Comparison of ENCODE assay signal across 8 mouse cellular contexts in genomic region chr8:71558071-71558957, GRCm38 (mm10). TPM values are rescaled to one million over a fixed set of nuclear protein-coding genes. Genes with fewer than 3 reads are reported as not detected.
DNase-seq lines count a peak whose midpoint lies in the region; ATAC-seq and TF ChIP-seq lines count a peak whose summit lies in the region.

Tmem221 (minus strand) TSS chr8:71558871.

- peaks cover 47% of the 10 kb centered on the region for H3K27me3 ChIP-seq in lung, embryonic 16.5 days (ENCODE audit: control insufficient read depth, insufficient read depth, low read depth, low read length)
- H3K27me3 ChIP-seq in embryonic facial prominence, embryonic 14.5 days (replicated peaks; ENCODE audit: control insufficient read depth, insufficient read depth, low read length) = peaks cover 73% of the 10 kb centered on the region
- H3K27me3 ChIP-seq in intestine, postnatal 0 days (replicated peaks; ENCODE audit: control insufficient read depth, insufficient read depth, low read length) = peaks cover 55% of the 10 kb centered on the region
- H3K27me3 ChIP-seq in neural tube, embryonic 15.5 days (replicated peaks) = peaks cover 82% of the 10 kb centered on the region

- H3K4me3 ChIP-seq in lung, embryonic 16.5 days (ENCODE audit: low read length) = peak within 1 kb of the TSS; percentile 58
- peak within 1 kb of the TSS; percentile 42 for H3K4me3 ChIP-seq in embryonic facial prominence, embryonic 14.5 days (ENCODE audit: low read depth, low read length)
- H3K4me3 ChIP-seq in intestine, postnatal 0 days (ENCODE audit: low read depth, low read length) = peak within 1 kb of the TSS; percentile 49
- peak within 1 kb of the TSS; percentile 17 for H3K4me3 ChIP-seq in neural tube, embryonic 15.5 days (replicated peaks)

- no peaks in the 10 kb centered on the region for H3K36me3 ChIP-seq in lung, embryonic 16.5 days (ENCODE audit: control insufficient read depth, insufficient read depth, low read length)
- no peaks in the 10 kb centered on the region for H3K36me3 ChIP-seq in embryonic facial prominence, embryonic 14.5 days (ENCODE audit: control insufficient read depth, insufficient read depth, low read length)
- no peaks in the 10 kb centered on the region for H3K36me3 ChIP-seq in intestine, postnatal 0 days (ENCODE audit: control insufficient read depth, insufficient read depth)
- no peaks in the 10 kb centered on the region for H3K36me3 ChIP-seq in neural tube, embryonic 15.5 days

- H3K9me3 ChIP-seq in lung, embryonic 16.5 days (ENCODE audit: control insufficient read depth, low read length) = no peaks in the 10 kb centered on the region
- H3K9me3 ChIP-seq in embryonic facial prominence, embryonic 14.5 days (ENCODE audit: control insufficient read depth, low read length) = no peaks in the 10 kb centered on the region
- no peaks in the 10 kb centered on the region for H3K9me3 ChIP-seq in intestine, postnatal 0 days (ENCODE audit: control insufficient read depth)
- no peaks in the 10 kb centered on the region for H3K9me3 ChIP-seq in neural tube, embryonic 15.5 days (replicated peaks)

- no peak within 1 kb of the TSS for H3K27ac ChIP-seq in lung, embryonic 16.5 days (ENCODE audit: low read length)
- no peak within 1 kb of the TSS for H3K27ac ChIP-seq in embryonic facial prominence, embryonic 14.5 days (replicated peaks; ENCODE audit: low read depth, low read length)
- H3K27ac ChIP-seq in intestine, postnatal 0 days (ENCODE audit: low read depth, low read length) = no peak within 1 kb of the TSS
- no peak within 1 kb of the TSS for H3K27ac ChIP-seq in neural tube, embryonic 15.5 days (replicated peaks)

- 3% methylated on average over 68 of the region's 70 CpGs for WGBS in lung, embryonic 16.5 days
- WGBS in embryonic facial prominence, embryonic 14.5 days = 4% methylated on average over 56 of the region's 70 CpGs
- 4% methylated on average over 70 of the region's 70 CpGs for WGBS in intestine, postnatal 0 days
- 4% methylated on average over 70 of the region's 70 CpGs for whole genome bisulfite sequencing in neural tube, embryonic 15.5 days

- no peak for DNase-seq in lung, postnatal 36 days
- no peak for DNase-seq in embryonic facial prominence, embryonic 14.5 days (ENCODE audit: low spot score)
- no peak for DNase-seq in adipocyte (ENCODE audit: low spot score)
- DNase-seq in right cerebral cortex, postnatal 25 days = no peak
- no peak for DNase-seq in right cerebral cortex, postnatal 4 days

- peak; percentile 11; the same call in 1 of the 2 replicates for ATAC-seq in lung, embryonic 16.5 days (ENCODE audit: low read depth)
- 0 out of 2 replicates have a peak, but pooled peaks have one; percentile 10 for ATAC-seq in embryonic facial prominence, embryonic 14.5 days (ENCODE audit: low read depth)
- ATAC-seq in intestine, postnatal 0 days = peak; percentile 8; the same call in 1 of the 2 replicates
- no peak for ATAC-seq in neural tube, embryonic 15.5 days (ENCODE audit: low FRiP score)

- TF ChIP-seq CTCF in intestine, postnatal 0 days (IDR thresholded peaks at IDR 0.05; ENCODE audit: low read depth) = no peak; the same call in 1 of the 2 replicates

- H3K9ac ChIP-seq in lung, embryonic 16.5 days (ENCODE audit: low read length) = peak within 1 kb of the TSS; percentile 67
- H3K9ac ChIP-seq in embryonic facial prominence, embryonic 14.5 days (ENCODE audit: low read depth, low read length) = peak within 1 kb of the TSS; percentile 49
- peak within 1 kb of the TSS; percentile 26 for H3K9ac ChIP-seq in intestine, postnatal 0 days (ENCODE audit: low read depth, low read length)
- no peak within 1 kb of the TSS for H3K9ac ChIP-seq in neural tube, embryonic 15.5 days (replicated peaks)

- H3K4me1 ChIP-seq in lung, embryonic 16.5 days (replicated peaks; ENCODE audit: control insufficient read depth, insufficient read depth, low read length) = peaks cover 10% of the 10 kb centered on the region
- no peaks in the 10 kb centered on the region for H3K4me1 ChIP-seq in embryonic facial prominence, embryonic 14.5 days (ENCODE audit: control insufficient read depth, insufficient read depth, low read length)
- peaks cover 5% of the 10 kb centered on the region for H3K4me1 ChIP-seq in intestine, postnatal 0 days (replicated peaks; ENCODE audit: control insufficient read depth, insufficient read depth, low read length)
- H3K4me1 ChIP-seq in neural tube, embryonic 15.5 days = peaks cover 19% of the 10 kb centered on the region

- peak within 1 kb of the TSS; percentile 89 for H3K4me2 ChIP-seq in lung, embryonic 16.5 days (ENCODE audit: low read depth, low read length)
- H3K4me2 ChIP-seq in embryonic facial prominence, embryonic 14.5 days (ENCODE audit: low read depth, low read length) = peak within 1 kb of the TSS; percentile 61
- peak within 1 kb of the TSS; percentile 85 for H3K4me2 ChIP-seq in intestine, postnatal 0 days (replicated peaks; ENCODE audit: low read depth)
- H3K4me2 ChIP-seq in neural tube, embryonic 15.5 days = peak within 1 kb of the TSS; percentile 49

RNA-seq across cellular contexts. Expression of gene Tmem221, which starts in this region (rescaled TPM):
- polyA plus RNA-seq in lung, embryonic 16.5 days (2015; fragmentation: Nextera tagmentation; extraction: Ambion mirVana) = 4.4 and 4.5 TPM in 2 replicates
- polyA plus RNA-seq in embryonic facial prominence, embryonic 14.5 days (2014; fragmentation: Nextera tagmentation; extraction: Ambion mirVana) = 1.1 and 1.4 TPM in 2 replicates
- polyA plus RNA-seq in intestine, postnatal 0 days (2015; fragmentation: Nextera tagmentation; extraction: Ambion mirVana) = 0.66 and 0.90 TPM in 2 replicates
- 0.15 and 0.95 TPM in 2 replicates for polyA plus RNA-seq in neural tube, embryonic 15.5 days (2015; fragmentation: Nextera tagmentation; extraction: Ambion mirVana)

Comparison
In these comparisons a context has a peak if more than half of its experiments do, and no peak if none do; other contexts are left out.
1. Peak in ATAC-seq, H3K4me3 ChIP-seq, H3K9ac ChIP-seq and H3K4me2 ChIP-seq in intestine, postnatal 0 days; RNA of the gene not detected or under 1 TPM.